Mouse (Mus musculus): Measurements from ENCODE around the gene Gm17364.

DNA sequence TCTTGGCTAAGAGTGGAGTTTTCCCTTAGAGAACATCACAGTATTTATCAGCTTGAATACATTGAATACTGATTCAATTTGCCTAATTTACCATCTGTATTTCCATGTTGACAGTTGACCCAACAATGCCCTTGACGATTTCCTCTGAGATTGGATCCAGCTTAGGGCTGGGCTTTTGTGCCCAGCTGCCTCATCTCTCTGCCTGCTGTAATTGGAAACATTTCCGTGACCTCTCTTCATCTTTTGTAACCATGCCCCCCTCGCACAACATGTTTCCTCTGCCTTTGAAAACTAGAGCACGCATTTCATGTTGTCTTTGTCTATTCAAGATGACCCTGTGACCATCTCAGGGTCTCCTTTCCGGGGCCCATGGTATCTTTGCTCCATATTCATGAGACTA, 25.2 kb upstream of the Gm17364 start:
- TF ChIP-seq CTCF (IDR thresholded peaks at IDR 0.05; ENCODE audit: borderline replicate concordance, extremely low read depth, insufficient read depth, insufficient read length) (no peak), POLR2A (IDR thresholded peaks at IDR 0.05; ENCODE audit: borderline replicate concordance, extremely low read depth, insufficient read depth, insufficient read length, poor library complexity, severe bottlenecking) (no peak)

Measured in brain, embryonic 14.5 days (tissue).